Mouse (Mus musculus) hindbrain, embryonic 13.5 days (tissue): ENCODE data around the gene Wipf3. TPM values are rescaled to one million over a fixed set of nuclear protein-coding genes. Genes with fewer than 3 reads are reported as not detected.

Experiments used
- ATAC-seq: fragments of 200-750 bp; cut with Nextera tagmentation; 2 replicates; pipeline ENCODE4 v1.8.0; 2017; ENCODE audit warnings: moderate TSS enrichment; ENCODE audit not compliant: low FRiP score
- H3K27ac ChIP-seq: fragments of 300-500 bp; sonication (generic); 2 replicates; pipeline ENCODE4 v1.5.1; 2015; ENCODE audit warnings: inconsistent platforms, mild to moderate bottlenecking, moderate library complexity
- H3K27me3 ChIP-seq: fragments of 300-500 bp; sonication (generic); 2 replicates; pipeline ENCODE4 v1.6.1; 2015; ENCODE audit warnings: mild to moderate bottlenecking, inconsistent platforms
- H3K36me3 ChIP-seq: fragments of 300-500 bp; sonication (generic); 2 replicates; pipeline ENCODE4 v1.6.1; 2015; ENCODE audit warnings: mild to moderate bottlenecking, inconsistent platforms
- H3K4me1 ChIP-seq: fragments of 300-500 bp; sonication (generic); replicated peaks from 2 replicates; pipeline ENCODE4 v1.6.1; 2015; ENCODE audit warnings: inconsistent platforms
- H3K4me2 ChIP-seq: fragments of 300-500 bp; sonication (generic); 2 replicates; pipeline ENCODE4 v1.6.1; 2015; ENCODE audit warnings: inconsistent platforms, mild to moderate bottlenecking, moderate library complexity
- H3K4me3 ChIP-seq: fragments of 300-500 bp; sonication (generic); 2 replicates; pipeline ENCODE4 v1.5.1; 2015; ENCODE audit warnings: mild to moderate bottlenecking, inconsistent platforms
- H3K9ac ChIP-seq: fragments of 300-500 bp; sonication (generic); 2 replicates; pipeline ENCODE4 v1.6.1; 2015; ENCODE audit warnings: mild to moderate bottlenecking, inconsistent platforms
- H3K9me3 ChIP-seq: fragments of 300-500 bp; sonication (generic); 2 replicates; pipeline ENCODE4 v1.6.1; 2016; ENCODE audit warnings: inconsistent platforms
- WGBS: fragments of 180-500 bp; shearing (Covaris S2); methylation state at CpG from one replicate; pipeline ENCODE4 v1.1.7; 2015; 5-methylcytosine and 5-hydroxymethylcytosine counted together
- polyA plus RNA-seq: library from polyadenylated mRNA; unstranded; fragments of >200 nt; fragmentation: Nextera tagmentation; extraction: Ambion mirVana; gene quantifications from 2 replicates; pipeline ENCODE4 v1.2.1, GENCODE M21; 2015

The Wipf3 gene
- polyA plus RNA-seq, 1 experiment from 2014 or later: 3.2 TPM

DNA sequence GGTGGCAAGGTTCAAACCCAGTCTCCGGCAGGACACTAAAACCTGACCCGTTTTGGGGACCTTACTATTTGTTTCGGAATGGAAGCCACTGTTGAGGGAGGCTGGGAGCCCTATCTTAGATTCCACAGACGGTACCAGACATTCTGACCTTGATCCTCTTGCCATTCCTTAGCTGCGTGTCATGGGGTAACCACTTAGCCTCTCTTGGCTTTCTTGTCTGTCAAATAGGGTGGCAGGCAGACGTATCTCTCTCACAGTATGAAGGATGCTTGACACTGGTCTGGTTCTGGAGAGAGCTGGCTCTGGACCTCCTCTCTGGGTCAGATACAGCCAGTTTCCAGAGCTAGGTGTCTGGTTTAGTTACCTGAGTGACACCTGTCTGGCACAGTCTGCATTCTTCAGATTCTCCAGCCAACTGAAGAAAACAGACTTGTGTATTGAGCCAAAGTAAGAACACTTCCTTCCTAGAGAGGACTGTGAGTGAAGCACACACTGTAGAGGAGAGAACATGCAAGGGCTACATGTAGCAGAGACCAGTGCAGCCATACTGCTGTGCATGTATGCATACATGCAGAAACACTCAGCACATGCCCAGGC is 56.7 kb downstream of the Wipf3 start:
- peak overlapping the region; percentile 29; the same call in 1 of the 2 replicates for H3K4me3 ChIP-seq
- no peak overlapping the region for H3K9ac ChIP-seq

DNA sequence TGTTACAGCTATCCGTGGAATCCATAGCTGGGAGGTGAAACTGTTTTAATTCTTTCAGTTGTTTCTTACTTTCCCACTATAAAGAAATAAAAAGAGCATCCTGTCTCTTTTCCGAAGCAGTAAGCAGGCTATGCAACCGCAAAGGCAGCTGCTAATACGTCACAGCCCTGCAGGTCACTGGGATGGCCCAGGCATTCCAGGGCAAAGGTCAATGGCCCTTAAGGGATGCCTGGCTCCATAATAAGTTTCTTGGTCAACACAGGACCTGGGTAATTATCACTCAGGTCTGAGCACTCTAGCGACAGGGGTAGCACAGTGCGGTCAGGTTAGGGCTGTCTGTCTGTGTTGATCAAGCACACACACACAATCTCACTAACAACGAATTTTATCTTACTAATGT is 61.7 kb downstream of the Wipf3 start:
- Histone ChIP-seq H3K4me1 (peaks cover 9% of the 10 kb centered on the region; the same call in 1 of the 2 replicates), H3K9me3 (no peaks in the 10 kb centered on the region), H3K4me2 (no peak overlapping the region), H3K36me3 (no peaks in the 10 kb centered on the region), H3K27ac (no peak overlapping the region), H3K27me3 (peaks cover 9% of the 10 kb centered on the region; the same call in 1 of the 2 replicates), H3K9ac (no peak overlapping the region), H3K4me3 (no peak overlapping the region)
- no peak for ATAC-seq
- WGBS: 70% methylated on average over 7 of the region's 7 CpGs

More for the DNA sequence above, 56.7 kb downstream of the Wipf3 start:
- 34% methylated on average over 6 of the region's 6 CpGs for WGBS
- peak overlapping the region; percentile 53 for H3K4me2 ChIP-seq
- H3K36me3 ChIP-seq: no peaks in the 10 kb centered on the region
- H3K27ac ChIP-seq: no peak overlapping the region
- H3K27me3 ChIP-seq: peaks cover 18% of the 10 kb centered on the region; the same call in 1 of the 2 replicates
- ATAC-seq: no peak
- H3K9me3 ChIP-seq: no peaks in the 10 kb centered on the region
- H3K4me1 ChIP-seq: peaks cover 17% of the 10 kb centered on the region

DNA sequence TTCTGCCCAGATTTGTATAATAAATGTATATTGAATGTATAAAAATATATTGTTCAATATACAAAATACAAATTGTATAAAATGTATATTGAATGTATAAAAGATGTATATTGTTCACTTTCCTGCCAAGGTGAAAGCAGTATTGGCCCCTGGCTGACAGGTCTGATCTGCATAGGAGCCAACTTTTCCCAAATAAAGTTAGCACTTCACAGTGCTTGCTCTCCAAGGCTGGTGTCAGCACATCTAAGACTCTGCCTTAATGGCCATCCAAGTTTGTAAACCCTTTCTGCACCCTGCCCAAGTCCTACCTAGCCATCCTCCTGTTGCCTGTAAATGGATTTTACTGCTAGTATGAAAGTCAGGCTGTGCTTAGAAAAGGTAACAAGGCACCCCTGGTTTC is 64.7 kb downstream of the Wipf3 start:
- H3K9me3 ChIP-seq: no peaks in the 10 kb centered on the region
- H3K9ac ChIP-seq: no peak overlapping the region
- H3K4me3 ChIP-seq: no peak overlapping the region
- no peak for ATAC-seq
- H3K4me2 ChIP-seq: no peak overlapping the region
- H3K4me1 ChIP-seq: peaks cover 9% of the 10 kb centered on the region; the same call in 1 of the 2 replicates
- no peaks in the 10 kb centered on the region; the same call in 1 of the 2 replicates for H3K36me3 ChIP-seq
- H3K27ac ChIP-seq: no peak overlapping the region
- H3K27me3 ChIP-seq: no peaks in the 10 kb centered on the region

DNA sequence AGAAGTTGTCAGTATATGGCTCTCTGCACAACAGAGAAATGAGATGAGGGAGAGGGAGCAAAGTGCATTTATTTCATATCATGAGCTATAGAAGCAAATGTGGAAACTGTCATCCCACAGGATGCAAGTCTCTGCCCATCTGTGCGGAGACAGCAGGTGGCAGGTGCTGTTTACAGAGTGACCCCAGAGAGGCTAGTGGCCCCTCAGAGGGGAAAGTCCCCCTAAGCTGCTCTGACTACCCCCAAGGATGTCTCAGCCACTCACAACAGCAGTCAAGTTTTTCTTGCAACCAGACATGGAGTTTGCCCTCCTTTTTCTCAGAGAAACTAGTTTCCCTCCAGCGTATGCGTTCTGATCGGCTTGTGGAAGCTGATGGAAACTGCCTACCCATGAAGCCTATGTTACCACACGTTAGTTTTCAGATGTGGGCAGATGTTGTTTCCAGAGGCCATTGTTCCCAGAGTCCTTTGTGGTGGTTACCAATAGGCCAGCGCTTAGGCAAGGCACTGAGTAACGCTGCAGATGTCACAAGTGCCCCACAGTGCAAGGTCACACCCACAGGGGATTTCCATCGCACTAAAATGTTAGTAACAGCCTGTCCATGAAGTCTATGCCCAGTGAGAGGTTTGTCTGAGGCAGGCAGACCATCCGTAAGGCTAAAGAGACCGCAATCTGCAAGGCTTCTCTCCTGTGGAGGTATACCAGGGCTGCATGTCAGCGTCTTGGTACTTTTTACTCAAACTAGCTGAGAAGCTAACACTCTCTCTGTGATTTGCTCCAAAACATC is 65.4 kb downstream of the Wipf3 start:
- 57% methylated on average over 11 of the region's 11 CpGs for WGBS
- H3K4me2 ChIP-seq: no peak overlapping the region
- H3K27me3 ChIP-seq: no peaks in the 10 kb centered on the region
- no peak overlapping the region for H3K4me3 ChIP-seq
- H3K9me3 ChIP-seq: no peaks in the 10 kb centered on the region
- H3K9ac ChIP-seq: no peak overlapping the region
- peaks cover 2% of the 10 kb centered on the region for H3K36me3 ChIP-seq
- H3K4me1 ChIP-seq: peaks cover 9% of the 10 kb centered on the region; the same call in 1 of the 2 replicates
- no peak overlapping the region for H3K27ac ChIP-seq
- no peak for ATAC-seq

DNA sequence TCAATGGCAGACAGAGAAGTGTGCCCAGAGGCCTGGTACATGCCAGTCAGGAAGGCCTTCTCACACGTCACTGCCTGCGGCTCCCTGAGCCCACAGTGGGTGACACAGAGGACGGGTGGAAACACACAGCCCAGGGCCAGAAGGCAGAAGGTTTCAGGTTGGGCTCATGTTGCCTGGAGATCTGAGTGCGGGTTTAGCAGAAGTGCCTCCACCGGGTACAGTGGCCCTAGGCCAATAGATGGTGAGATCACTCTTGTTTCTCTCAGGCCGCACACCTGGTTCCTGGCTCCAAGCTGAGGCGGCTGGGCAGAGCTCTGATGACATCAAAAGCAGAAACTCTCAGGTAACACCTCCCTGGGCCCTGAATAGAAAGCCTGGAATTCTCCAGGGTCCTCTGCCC is 66.8 kb downstream of the Wipf3 start:
- Histone ChIP-seq H3K27ac (no peak overlapping the region), H3K4me2 (no peak overlapping the region), H3K9me3 (no peaks in the 10 kb centered on the region), H3K36me3 (peaks cover 16% of the 10 kb centered on the region), H3K9ac (no peak overlapping the region), H3K4me3 (no peak overlapping the region), H3K4me1 (peaks cover 9% of the 10 kb centered on the region; the same call in 1 of the 2 replicates), H3K27me3 (no peaks in the 10 kb centered on the region)
- ATAC-seq: no peak
- 83% methylated on average over 7 of the region's 7 CpGs for WGBS

DNA sequence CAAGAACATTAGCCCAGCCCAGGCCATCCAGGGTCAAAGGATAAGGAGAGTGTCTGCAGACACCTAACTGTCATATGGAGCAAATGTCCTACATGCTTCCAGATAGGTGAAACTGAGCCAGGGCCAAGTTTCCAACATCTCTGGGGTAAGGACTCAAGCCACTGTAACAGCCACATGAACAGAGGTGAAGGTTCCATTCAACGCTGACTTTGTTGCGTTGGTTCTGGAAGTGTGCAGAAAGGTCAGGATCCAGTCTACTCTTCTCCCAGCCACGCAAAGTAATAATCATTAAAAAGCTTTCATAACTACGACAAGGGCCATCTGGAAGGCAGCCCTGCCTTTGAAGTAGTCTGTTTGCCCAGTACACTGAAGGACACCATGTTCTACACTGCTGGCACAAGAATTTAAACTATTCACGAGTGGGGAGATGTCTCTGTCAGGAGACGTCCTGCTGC is 73.3 kb downstream of the Wipf3 start:
- Histone ChIP-seq H3K9me3 (no peaks in the 10 kb centered on the region), H3K27me3 (no peaks in the 10 kb centered on the region), H3K4me3 (no peak overlapping the region), H3K27ac (no peak overlapping the region), H3K36me3 (peaks cover 29% of the 10 kb centered on the region), H3K4me2 (no peak overlapping the region), H3K9ac (no peak overlapping the region), H3K4me1 (peaks cover 8% of the 10 kb centered on the region)
- 86% methylated on average over 6 of the region's 6 CpGs for WGBS
- no peak for ATAC-seq

DNA sequence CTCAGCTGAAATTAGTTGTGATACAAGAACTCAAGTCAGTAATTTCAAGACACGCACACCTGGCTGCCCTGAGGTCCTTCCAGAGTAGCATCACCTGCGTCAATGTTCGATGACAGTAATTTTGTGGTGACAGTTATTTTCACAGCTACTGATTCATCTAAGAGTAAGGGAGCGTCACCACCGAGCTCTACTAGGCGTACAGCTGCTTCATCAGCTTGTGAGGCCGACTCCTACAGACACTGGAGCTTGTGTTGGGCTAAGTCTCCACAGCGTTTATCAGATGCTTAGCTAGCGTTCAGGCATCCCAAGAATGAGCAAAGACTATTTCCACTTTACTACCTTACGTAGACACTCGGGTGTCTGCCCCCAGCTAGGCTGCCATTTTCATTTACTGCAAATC is 76.9 kb downstream of the Wipf3 start:
- no peaks in the 10 kb centered on the region for H3K9me3 ChIP-seq
- ATAC-seq: no peak
- peaks cover 21% of the 10 kb centered on the region for H3K36me3 ChIP-seq
- no peak overlapping the region for H3K27ac ChIP-seq
- no peaks in the 10 kb centered on the region for H3K27me3 ChIP-seq
- no peak overlapping the region for H3K9ac ChIP-seq
- no peak overlapping the region for H3K4me3 ChIP-seq
- no peak overlapping the region for H3K4me2 ChIP-seq
- WGBS: 88% methylated on average over 11 of the region's 11 CpGs
- peaks cover 28% of the 10 kb centered on the region for H3K4me1 ChIP-seq

DNA sequence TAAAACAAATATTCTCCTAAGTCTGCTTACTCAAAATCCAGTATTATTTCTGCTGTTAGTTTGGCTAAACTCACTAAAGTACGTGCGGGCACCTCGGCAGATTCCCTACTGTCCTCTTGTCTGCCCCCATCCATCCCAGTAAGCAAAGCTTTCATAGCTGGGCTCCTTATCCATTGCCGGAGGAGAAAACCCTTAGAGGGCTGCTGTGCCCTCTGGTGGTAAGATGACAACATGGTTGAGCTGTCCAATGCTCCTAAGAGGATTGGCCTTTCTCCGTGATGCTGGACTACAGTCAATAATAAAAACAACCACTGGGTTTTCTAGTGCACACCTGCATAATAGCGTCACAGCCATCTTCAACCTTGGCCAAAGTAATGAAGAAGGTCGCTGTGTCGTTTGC is 77.6 kb downstream of the Wipf3 start:
- Histone ChIP-seq H3K9me3 (no peaks in the 10 kb centered on the region), H3K27ac (peak overlapping the region; percentile 91), H3K4me3 (no peak overlapping the region), H3K36me3 (peaks cover 21% of the 10 kb centered on the region), H3K4me2 (no peak overlapping the region), H3K27me3 (no peaks in the 10 kb centered on the region), H3K9ac (no peak overlapping the region), H3K4me1 (peaks cover 28% of the 10 kb centered on the region)
- no peak for ATAC-seq
- 45% methylated on average over 8 of the region's 8 CpGs for WGBS

DNA sequence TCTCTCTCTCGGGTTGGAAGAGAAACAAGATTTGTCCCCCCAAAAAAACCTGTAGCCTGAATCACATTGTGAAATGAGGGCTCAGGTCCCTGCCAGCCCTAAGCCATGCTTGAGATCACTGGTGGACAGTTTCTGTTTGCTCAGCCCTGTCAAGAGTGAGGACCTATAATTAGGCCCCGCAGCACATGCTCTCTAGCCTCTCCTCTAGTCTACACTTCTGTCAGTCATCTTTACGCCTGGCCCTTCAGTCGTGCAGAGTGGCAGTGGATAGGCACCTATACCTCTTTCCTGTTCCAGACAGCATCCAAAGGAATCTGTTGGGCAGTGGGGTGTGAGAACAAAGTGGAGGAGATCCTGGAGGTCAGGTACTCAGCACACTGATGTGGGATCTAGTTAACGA is 78.4 kb downstream of the Wipf3 start:
- Histone ChIP-seq H3K27ac (peak overlapping the region; percentile 91), H3K4me1 (peaks cover 28% of the 10 kb centered on the region), H3K27me3 (no peaks in the 10 kb centered on the region), H3K4me2 (no peak overlapping the region), H3K36me3 (peaks cover 18% of the 10 kb centered on the region), H3K4me3 (no peak overlapping the region), H3K9me3 (no peaks in the 10 kb centered on the region), H3K9ac (no peak overlapping the region; the same call in 1 of the 2 replicates)
- peak; percentile 23; the same call in 1 of the 2 replicates for ATAC-seq
- 52% methylated on average over 5 of the region's 5 CpGs for WGBS

DNA sequence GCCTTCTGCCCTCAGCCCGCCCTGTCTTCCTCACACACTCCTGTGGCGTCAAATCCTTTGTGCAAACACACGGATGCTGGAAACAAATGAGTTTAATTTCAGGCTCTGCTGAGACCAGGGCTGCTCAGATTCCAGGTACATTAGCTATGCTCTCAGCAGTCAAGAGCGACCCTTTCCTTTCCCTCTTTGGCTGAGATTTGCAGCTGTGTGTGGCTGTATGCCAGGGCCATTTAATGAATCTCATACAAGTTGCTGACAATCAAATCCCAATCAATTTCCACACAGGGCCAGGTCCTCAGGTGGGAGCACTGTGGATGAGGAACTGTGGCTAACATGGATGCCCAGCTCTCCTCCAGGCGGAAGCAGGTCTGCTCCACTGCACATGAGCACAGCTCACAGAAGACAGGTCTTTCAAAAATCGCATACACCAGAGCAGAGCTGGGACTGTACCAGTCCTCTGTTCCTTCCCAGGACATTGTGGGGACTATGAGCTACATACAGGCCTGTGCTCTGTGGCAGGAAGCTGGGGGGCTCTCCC is 78.9 kb downstream of the Wipf3 start:
- Histone ChIP-seq H3K9ac (peak overlapping the region; percentile 43), H3K36me3 (peaks cover 22% of the 10 kb centered on the region), H3K27me3 (no peaks in the 10 kb centered on the region), H3K27ac (peak overlapping the region; percentile 91), H3K4me2 (no peak overlapping the region), H3K4me1 (peaks cover 28% of the 10 kb centered on the region), H3K9me3 (no peaks in the 10 kb centered on the region), H3K4me3 (no peak overlapping the region)
- 23% methylated on average over 6 of the region's 6 CpGs for WGBS
- ATAC-seq: peak; percentile 71

DNA sequence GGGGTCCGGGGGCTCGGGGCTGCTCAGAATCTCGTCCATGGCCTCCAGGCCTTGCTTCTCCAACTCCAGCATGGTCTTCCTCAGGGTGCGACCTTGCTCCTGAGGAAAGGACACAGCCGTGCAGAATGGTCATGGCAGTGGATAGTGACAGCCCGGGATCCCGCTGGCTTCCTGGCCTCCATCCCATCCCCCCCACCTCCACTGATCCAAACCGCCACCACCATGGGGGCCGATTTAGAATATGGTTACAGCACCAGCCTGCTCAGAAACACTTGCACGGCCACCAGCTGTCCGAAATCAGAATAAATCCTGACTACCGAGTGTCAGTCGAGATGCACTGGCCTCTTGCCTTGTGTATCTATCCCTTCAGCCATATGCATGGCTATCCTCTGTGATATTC is 79.9 kb downstream of the Wipf3 start:
- no peak overlapping the region for H3K9ac ChIP-seq
- peaks cover 28% of the 10 kb centered on the region for H3K4me1 ChIP-seq
- ATAC-seq: no peak
- no peak overlapping the region for H3K4me3 ChIP-seq
- no peak overlapping the region for H3K4me2 ChIP-seq
- peaks cover 31% of the 10 kb centered on the region for H3K36me3 ChIP-seq
- WGBS: 87% methylated on average over 13 of the region's 13 CpGs
- peak overlapping the region; percentile 91 for H3K27ac ChIP-seq
- no peaks in the 10 kb centered on the region for H3K9me3 ChIP-seq
- H3K27me3 ChIP-seq: no peaks in the 10 kb centered on the region

DNA sequence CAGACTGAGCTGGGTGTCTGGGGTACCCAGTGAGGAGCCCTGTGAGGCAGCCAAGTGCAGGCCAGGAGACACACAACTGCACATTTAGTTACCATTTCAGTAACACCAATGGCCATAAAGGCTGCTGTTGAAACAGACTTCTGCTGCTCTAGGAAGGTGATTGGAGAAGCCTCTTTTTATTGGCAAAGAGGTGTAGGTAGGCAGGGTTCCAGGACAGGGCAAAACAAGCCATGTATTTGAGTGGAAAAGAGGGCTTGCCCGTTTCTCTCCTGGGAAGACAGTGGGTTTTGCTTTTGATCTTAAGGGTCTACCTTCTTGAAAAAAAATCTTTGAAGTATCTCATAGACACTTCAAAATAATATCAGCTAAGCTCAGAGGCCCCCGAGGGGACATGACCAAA is 82.9 kb downstream of the Wipf3 start:
- Histone ChIP-seq H3K27ac (no peak overlapping the region), H3K4me1 (peaks cover 24% of the 10 kb centered on the region), H3K36me3 (peaks cover 54% of the 10 kb centered on the region), H3K4me3 (no peak overlapping the region), H3K9ac (no peak overlapping the region), H3K27me3 (no peaks in the 10 kb centered on the region), H3K9me3 (no peaks in the 10 kb centered on the region), H3K4me2 (no peak overlapping the region)
- WGBS: 80% methylated on average over 2 of the region's 2 CpGs
- no peak for ATAC-seq
